19 mouse cellular contexts compared by ENCODE assay signal in the genomic region with DNA sequence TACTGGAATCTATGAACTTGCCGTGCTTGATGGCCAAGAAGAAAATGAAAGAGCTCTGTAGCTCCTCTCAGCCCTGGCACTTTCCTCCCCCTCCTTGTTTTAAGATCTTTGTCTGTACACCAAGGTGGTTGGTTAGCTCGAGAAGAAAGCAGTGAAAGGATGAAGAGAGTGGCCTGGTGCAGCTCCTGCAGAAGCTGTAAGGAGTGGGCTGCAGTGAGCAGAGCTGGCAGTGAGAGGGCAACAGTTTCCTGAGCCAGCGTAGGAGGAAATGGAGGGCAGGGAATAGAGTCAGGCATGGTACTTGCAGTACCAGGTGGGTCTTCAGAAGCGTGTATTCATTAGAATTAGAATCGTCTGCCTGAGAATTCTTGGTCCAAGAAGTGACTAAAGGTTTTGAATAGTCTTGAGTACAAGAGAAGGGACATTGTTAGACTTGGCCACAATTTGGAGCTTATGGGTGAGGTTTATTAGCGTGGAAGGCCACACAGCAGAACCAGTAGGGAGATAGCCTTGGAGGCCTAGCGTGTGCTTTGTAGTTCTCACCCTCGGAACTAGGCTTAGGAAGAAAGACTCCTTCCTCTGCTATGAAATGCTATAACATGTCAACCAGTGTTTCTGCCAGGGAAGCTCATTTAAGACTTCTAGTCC.
DNase-seq lines count a peak whose midpoint lies in the region; ATAC-seq lines count a peak whose summit lies in the region.
"Had no signal": no experiment of that assay in that cellular context is flagged by ENCODE, and none has a peak within 500 bp of the region (broad histone marks: within the 10 kb centered on the region; RNA-seq: fewer than 3 reads in every experiment).

No protein-coding gene starts in this region.

- H3K36me3 ChIP-seq in liver, embryonic 12.5 days = peaks cover 47% of the 10 kb centered on the region
- peaks cover 39% of the 10 kb centered on the region for H3K36me3 ChIP-seq in liver, embryonic 13.5 days
- peaks cover 26% of the 10 kb centered on the region; the same call in 1 of the 2 replicates for H3K36me3 ChIP-seq in kidney, embryonic 14.5 days (ENCODE audit: control insufficient read depth, insufficient read depth, low read length)
- peaks cover 24% of the 10 kb centered on the region for H3K36me3 ChIP-seq in heart, embryonic 10.5 days
- H3K36me3 ChIP-seq in heart, embryonic 11.5 days (ENCODE audit: control insufficient read depth, insufficient read depth, low read length) = no peaks in the 10 kb centered on the region

- peak overlapping the region; percentile 41 for H3K4me2 ChIP-seq in liver, embryonic 12.5 days
- H3K4me2 ChIP-seq in liver, embryonic 13.5 days = peak overlapping the region; percentile 38
- H3K4me2 ChIP-seq in kidney, embryonic 14.5 days (replicated peaks; ENCODE audit: low read depth, low read length) = no peak overlapping the region
- H3K4me2 ChIP-seq in heart, embryonic 11.5 days = no peak overlapping the region
- H3K4me2 ChIP-seq: embryonic facial prominence, embryonic 12.5 days; heart, embryonic 12.5 days; hindbrain, embryonic 14.5 days had no signal

- peak overlapping the region; percentile 75 for H3K27ac ChIP-seq in liver, embryonic 12.5 days
- H3K27ac ChIP-seq in liver, embryonic 13.5 days = peak overlapping the region; percentile 65
- H3K27ac ChIP-seq in kidney, embryonic 14.5 days (ENCODE audit: low read depth, low read length) = no peak overlapping the region
- H3K27ac ChIP-seq in heart, embryonic 10.5 days = no peak overlapping the region
- H3K27ac ChIP-seq in heart, embryonic 11.5 days (ENCODE audit: low read depth, low read length) = no peak overlapping the region
- H3K27ac ChIP-seq: embryonic facial prominence, embryonic 12.5 days; hindbrain, embryonic 10.5 days; hindbrain, embryonic 14.5 days had no signal

- H3K27me3 ChIP-seq in liver, embryonic 12.5 days (replicated peaks) = no peaks in the 10 kb centered on the region
- no peaks in the 10 kb centered on the region for H3K27me3 ChIP-seq in liver, embryonic 13.5 days
- H3K27me3 ChIP-seq in kidney, embryonic 14.5 days (ENCODE audit: control insufficient read depth, insufficient read depth, low read length) = no peaks in the 10 kb centered on the region
- no peaks in the 10 kb centered on the region for H3K27me3 ChIP-seq in heart, embryonic 10.5 days (ENCODE audit: insufficient read depth, poor library complexity, severe bottlenecking)
- no peaks in the 10 kb centered on the region for H3K27me3 ChIP-seq in heart, embryonic 11.5 days (ENCODE audit: control insufficient read depth, insufficient read depth, low read length)
- H3K27me3 ChIP-seq: embryonic facial prominence, embryonic 12.5 days; heart, embryonic 12.5 days had no signal

- H3K9me3 ChIP-seq in liver, embryonic 12.5 days (replicated peaks) = no peaks in the 10 kb centered on the region
- no peaks in the 10 kb centered on the region for H3K9me3 ChIP-seq in liver, embryonic 13.5 days (replicated peaks)
- no peaks in the 10 kb centered on the region for H3K9me3 ChIP-seq in kidney, embryonic 14.5 days (ENCODE audit: control insufficient read depth, low read length)
- no peaks in the 10 kb centered on the region for H3K9me3 ChIP-seq in heart, embryonic 10.5 days
- no peaks in the 10 kb centered on the region for H3K9me3 ChIP-seq in heart, embryonic 11.5 days (replicated peaks; ENCODE audit: control insufficient read depth, low read length)
- H3K9me3 ChIP-seq: embryonic facial prominence, embryonic 12.5 days; heart, embryonic 12.5 days; hindbrain, embryonic 10.5 days had no signal

- H3K4me1 ChIP-seq in liver, embryonic 12.5 days = peaks cover 42% of the 10 kb centered on the region
- peaks cover 28% of the 10 kb centered on the region for H3K4me1 ChIP-seq in liver, embryonic 13.5 days (replicated peaks)
- no peaks in the 10 kb centered on the region for H3K4me1 ChIP-seq in kidney, embryonic 14.5 days (ENCODE audit: control insufficient read depth, insufficient read depth, low read length)
- H3K4me1 ChIP-seq in heart, embryonic 10.5 days = peaks cover 4% of the 10 kb centered on the region
- 0 out of 2 replicates have a peak, but pooled peaks cover 5% of the 10 kb centered on the region for H3K4me1 ChIP-seq in heart, embryonic 11.5 days (ENCODE audit: control insufficient read depth, insufficient read depth, low read length)
- H3K4me1 ChIP-seq: embryonic facial prominence, embryonic 12.5 days; hindbrain, embryonic 10.5 days had no signal

- ATAC-seq in liver, embryonic 12.5 days = peak; percentile 53
- ATAC-seq in liver, embryonic 13.5 days (ENCODE audit: low read depth) = peak; percentile 44
- peak; percentile 9; the same call in 1 of the 2 replicates for ATAC-seq in megakaryocyte progenitor cell, adult 5-6 weeks (replicated peaks; ENCODE audit: poor library complexity)
- no peak for ATAC-seq in kidney, embryonic 14.5 days (ENCODE audit: low FRiP score, low TSS enrichment)
- ATAC-seq in heart, embryonic 11.5 days (replicated peaks; ENCODE audit: insufficient number of reproducible peaks, low FRiP score, low TSS enrichment) = no peak
- ATAC-seq: forebrain, embryonic 14.5 days had no signal

- H3K4me3 ChIP-seq in liver, embryonic 12.5 days = no peak overlapping the region
- no peak overlapping the region for H3K4me3 ChIP-seq in liver, embryonic 13.5 days (replicated peaks)
- H3K4me3 ChIP-seq in kidney, embryonic 14.5 days (ENCODE audit: low read length) = no peak overlapping the region
- H3K4me3 ChIP-seq in heart, embryonic 10.5 days = no peak overlapping the region
- H3K4me3 ChIP-seq in heart, embryonic 11.5 days (ENCODE audit: low read depth, low read length) = no peak overlapping the region
- H3K4me3 ChIP-seq: embryonic facial prominence, embryonic 12.5 days; heart, embryonic 12.5 days; hindbrain, embryonic 10.5 days had no signal

- peak overlapping the region; percentile 52 for H3K9ac ChIP-seq in liver, embryonic 12.5 days
- H3K9ac ChIP-seq in liver, embryonic 13.5 days = no peak overlapping the region; the same call in 1 of the 2 replicates
- no peak overlapping the region for H3K9ac ChIP-seq in kidney, embryonic 14.5 days (ENCODE audit: low read depth, low read length)
- H3K9ac ChIP-seq in heart, embryonic 11.5 days (ENCODE audit: low read depth, low read length) = no peak overlapping the region
- H3K9ac ChIP-seq: embryonic facial prominence, embryonic 12.5 days; heart, embryonic 12.5 days; hindbrain, embryonic 14.5 days had no signal

- DNase-seq in liver = no peak
- DNase-seq in c-Kit-positive CD71-positive TER-119-positive erythroid progenitor cells, embryonic 14.5 days (ENCODE audit: low spot score) = peak; percentile 7
- DNase-seq in liver, embryonic 13.5 days = no peak
- DNase-seq in heart, embryonic 10.5 days (ENCODE audit: low spot score) = no peak
- DNase-seq: adrenal gland, adult 8-10 months; cerebellum, adult 11-12 months; cerebellum, adult 9-10 months; cerebellum, postnatal 25 days; gastrocnemius, postnatal 10 days; heart, adult 18-20 months had no signal

- WGBS in liver, embryonic 12.5 days (ENCODE audit: insufficient replicate concordance) = 56% methylated on average over 8 of the region's 8 CpGs
- 60% methylated on average over 8 of the region's 8 CpGs for WGBS in liver, embryonic 13.5 days (ENCODE audit: insufficient replicate concordance)
- WGBS in kidney, embryonic 14.5 days = 88% methylated on average over 8 of the region's 8 CpGs
- 81% methylated on average over 8 of the region's 8 CpGs for WGBS in heart, embryonic 10.5 days
- WGBS in heart, embryonic 11.5 days (ENCODE audit: insufficient replicate concordance) = 82% methylated on average over 8 of the region's 8 CpGs

Comparison
In these comparisons a context has a peak if more than half of its experiments do, and no peak if none do; other contexts are left out.
1. ATAC-seq: peak in liver, embryonic 12.5 days (single experiment), liver, embryonic 13.5 days (single experiment) and megakaryocyte progenitor cell, adult 5-6 weeks (single experiment); none in kidney, embryonic 14.5 days (single experiment) and heart, embryonic 11.5 days (single experiment).
2. H3K27ac ChIP-seq: peak in liver, embryonic 12.5 days (single experiment) and liver, embryonic 13.5 days (single experiment); none in kidney, embryonic 14.5 days (single experiment), heart, embryonic 10.5 days (single experiment) and heart, embryonic 11.5 days (single experiment).
3. H3K4me2 ChIP-seq: peak in liver, embryonic 12.5 days (single experiment) and liver, embryonic 13.5 days (single experiment); none in kidney, embryonic 14.5 days (single experiment) and heart, embryonic 11.5 days (single experiment).